Mouse (Mus musculus): Measurements from ENCODE around the gene Gabrb2. TPM values are rescaled to one million over a fixed set of nuclear protein-coding genes. Genes with fewer than 3 reads are reported as not detected.

Gabrb2 gene
- polyA plus RNA-seq, 1 experiment from 2014 or later: 0.25 TPM

GRCm38 (mm10) chr11:42609128-42609763 is 189.7 kb downstream of the Gabrb2 start:
- Histone ChIP-seq H3K36me3 (ENCODE audit: insufficient read depth, low read length) (no peaks in the 10 kb centered on the region), H3K4me2 (replicated peaks; ENCODE audit: low read depth, low read length) (no peak overlapping the region), H3K9ac (replicated peaks; ENCODE audit: low read depth) (no peak overlapping the region), H3K4me1 (ENCODE audit: insufficient read depth, low read depth, low read length) (no peaks in the 10 kb centered on the region), H3K4me3 (ENCODE audit: low read depth, low read length) (no peak overlapping the region), H3K27me3 (replicated peaks; ENCODE audit: insufficient read depth, low read length) (no peaks in the 10 kb centered on the region), H3K27ac (ENCODE audit: low read length) (no peak overlapping the region), H3K9me3 (ENCODE audit: low read length) (no peaks in the 10 kb centered on the region)
- WGBS: 83% methylated on average over 3 of the region's 3 CpGs
- TF ChIP-seq EP300 (IDR thresholded peaks at IDR 0.05) (no peak), CTCF (IDR thresholded peaks at IDR 0.05) (no peak)
- ATAC-seq (no peak), DNase-seq (ENCODE audit: low spot score) (no peak)

GRCm38 (mm10) chr11:42618195-42618594 is 198.6 kb downstream of the Gabrb2 start:
- Histone ChIP-seq H3K4me2 (replicated peaks; ENCODE audit: low read depth, low read length) (no peak overlapping the region), H3K27ac (ENCODE audit: low read length) (no peak overlapping the region), H3K4me1 (ENCODE audit: insufficient read depth, low read depth, low read length) (no peaks in the 10 kb centered on the region), H3K9ac (replicated peaks; ENCODE audit: low read depth) (no peak overlapping the region), H3K9me3 (ENCODE audit: low read length) (no peaks in the 10 kb centered on the region), H3K36me3 (ENCODE audit: insufficient read depth, low read length) (no peaks in the 10 kb centered on the region), H3K27me3 (replicated peaks; ENCODE audit: insufficient read depth, low read length) (no peaks in the 10 kb centered on the region), H3K4me3 (ENCODE audit: low read depth, low read length) (no peak overlapping the region)
- ATAC-seq (no peak), DNase-seq (ENCODE audit: low spot score) (no peak)
- WGBS: 62% methylated on average over 2 of the region's 2 CpGs
- TF ChIP-seq EP300 (IDR thresholded peaks at IDR 0.05) (no peak), CTCF (IDR thresholded peaks at IDR 0.05) (no peak)

GRCm38 (mm10) chr11:42621109-42621508 is 201.6 kb downstream of the Gabrb2 start:
- Histone ChIP-seq H3K4me3 (ENCODE audit: low read depth, low read length) (no peak overlapping the region), H3K9ac (replicated peaks; ENCODE audit: low read depth) (no peak overlapping the region), H3K27ac (ENCODE audit: low read length) (no peak overlapping the region), H3K27me3 (replicated peaks; ENCODE audit: insufficient read depth, low read length) (no peaks in the 10 kb centered on the region), H3K9me3 (ENCODE audit: low read length) (no peaks in the 10 kb centered on the region), H3K4me2 (replicated peaks; ENCODE audit: low read depth, low read length) (no peak overlapping the region), H3K36me3 (ENCODE audit: insufficient read depth, low read length) (no peaks in the 10 kb centered on the region), H3K4me1 (ENCODE audit: insufficient read depth, low read depth, low read length) (no peaks in the 10 kb centered on the region)
- ATAC-seq (no peak), DNase-seq (ENCODE audit: low spot score) (no peak)
- 66% methylated on average over 4 of the region's 4 CpGs for WGBS
- no peak for TF ChIP-seq CTCF (IDR thresholded peaks at IDR 0.05)
- TF ChIP-seq EP300 (IDR thresholded peaks at IDR 0.05): no peak

- no peaks in the 10 kb centered on the region for H3K36me3 ChIP-seq (ENCODE audit: insufficient read depth, low read length)
- WGBS: 45% methylated on average over 5 of the region's 5 CpGs
- no peak overlapping the region for H3K9ac ChIP-seq (replicated peaks; ENCODE audit: low read depth)
- no peak overlapping the region for H3K4me3 ChIP-seq (ENCODE audit: low read depth, low read length)
- no peak for DNase-seq (ENCODE audit: low spot score)
- H3K9me3 ChIP-seq (ENCODE audit: low read length): no peaks in the 10 kb centered on the region
- TF ChIP-seq CTCF (IDR thresholded peaks at IDR 0.05): no peak
- no peak for TF ChIP-seq EP300 (IDR thresholded peaks at IDR 0.05)
- H3K4me1 ChIP-seq (ENCODE audit: insufficient read depth, low read depth, low read length): no peaks in the 10 kb centered on the region
- H3K27ac ChIP-seq (ENCODE audit: low read length): no peak overlapping the region
- H3K4me2 ChIP-seq (replicated peaks; ENCODE audit: low read depth, low read length): no peak overlapping the region
- H3K27me3 ChIP-seq (replicated peaks; ENCODE audit: insufficient read depth, low read length): no peaks in the 10 kb centered on the region
- no peak for ATAC-seq
These were observed 230.6 kb downstream of the Gabrb2 start for GRCm38 (mm10) chr11:42650111-42650510.

- DNase-seq (ENCODE audit: low spot score): no peak
- ATAC-seq: no peak
- Histone ChIP-seq H3K36me3 (ENCODE audit: insufficient read depth, low read length) (no peaks in the 10 kb centered on the region), H3K27ac (ENCODE audit: low read length) (no peak overlapping the region), H3K4me2 (replicated peaks; ENCODE audit: low read depth, low read length) (no peak overlapping the region), H3K4me1 (ENCODE audit: insufficient read depth, low read depth, low read length) (no peaks in the 10 kb centered on the region), H3K27me3 (replicated peaks; ENCODE audit: insufficient read depth, low read length) (no peaks in the 10 kb centered on the region), H3K9ac (replicated peaks; ENCODE audit: low read depth) (no peak overlapping the region), H3K9me3 (ENCODE audit: low read length) (no peaks in the 10 kb centered on the region), H3K4me3 (ENCODE audit: low read depth, low read length) (no peak overlapping the region)
- TF ChIP-seq EP300 (IDR thresholded peaks at IDR 0.05) (no peak), CTCF (IDR thresholded peaks at IDR 0.05) (no peak)
These were observed 232.0 kb downstream of the Gabrb2 start for GRCm38 (mm10) chr11:42651572-42651971.

GRCm38 (mm10) chr11:42654189-42654588 is 234.6 kb downstream of the Gabrb2 start:
- Histone ChIP-seq H3K27ac (ENCODE audit: low read length) (no peak overlapping the region), H3K27me3 (replicated peaks; ENCODE audit: insufficient read depth, low read length) (no peaks in the 10 kb centered on the region), H3K9ac (replicated peaks; ENCODE audit: low read depth) (no peak overlapping the region), H3K4me1 (ENCODE audit: insufficient read depth, low read depth, low read length) (no peaks in the 10 kb centered on the region), H3K36me3 (ENCODE audit: insufficient read depth, low read length) (no peaks in the 10 kb centered on the region), H3K4me2 (replicated peaks; ENCODE audit: low read depth, low read length) (no peak overlapping the region), H3K9me3 (ENCODE audit: low read length) (no peaks in the 10 kb centered on the region), H3K4me3 (ENCODE audit: low read depth, low read length) (no peak overlapping the region)
- TF ChIP-seq CTCF (IDR thresholded peaks at IDR 0.05): no peak
- TF ChIP-seq EP300 (IDR thresholded peaks at IDR 0.05): no peak
- 56% methylated on average over 3 of the region's 3 CpGs for WGBS
- no peak for DNase-seq (ENCODE audit: low spot score)
- no peak for ATAC-seq

- ATAC-seq: no peak
- 82% methylated on average over 4 of the region's 4 CpGs for WGBS
- H3K9me3 ChIP-seq (ENCODE audit: low read length): no peaks in the 10 kb centered on the region
- H3K27me3 ChIP-seq (replicated peaks; ENCODE audit: insufficient read depth, low read length): no peaks in the 10 kb centered on the region
- H3K9ac ChIP-seq (replicated peaks; ENCODE audit: low read depth): no peak overlapping the region
- TF ChIP-seq EP300 (IDR thresholded peaks at IDR 0.05) (no peak), CTCF (IDR thresholded peaks at IDR 0.05) (no peak)
- no peak for DNase-seq (ENCODE audit: low spot score)
- H3K4me2 ChIP-seq (replicated peaks; ENCODE audit: low read depth, low read length): no peak overlapping the region
- no peak overlapping the region for H3K27ac ChIP-seq (ENCODE audit: low read length)
- H3K36me3 ChIP-seq (ENCODE audit: insufficient read depth, low read length): no peaks in the 10 kb centered on the region
- H3K4me1 ChIP-seq (ENCODE audit: insufficient read depth, low read depth, low read length): no peaks in the 10 kb centered on the region
- no peak overlapping the region for H3K4me3 ChIP-seq (ENCODE audit: low read depth, low read length)
These were observed 249.1 kb downstream of the Gabrb2 start for GRCm38 (mm10) chr11:42668657-42669056.

Other genes with a start within 250 kb of the Gabrb2 start
- gene Gabra1, start 236.8 kb upstream of the Gabrb2 start, polyA plus RNA-seq (2015; fragmentation: Nextera tagmentation; extraction: Ambion mirVana): 0.48 and 0.61 TPM in 2 replicates
- gene Gabra6, start 98.7 kb upstream of the Gabrb2 start, polyA plus RNA-seq (2015; fragmentation: Nextera tagmentation; extraction: Ambion mirVana): not detected in 2 replicates

Data from lung, postnatal 0 days (tissue).